Mouse (Mus musculus) NIH3T3 (cell line): ENCODE data around the gene Xxylt1.

Source experiments
- DNase-seq: peaks from one replicate; pipeline ENCODE4 v3.0.0-alpha.2; 2012; ENCODE audit warnings: low read depth

Gene Xxylt1

GRCm38 (mm10) chr16:31081125-31081664, at the start of gene Xxylt1:
Gene Xxylt1 (minus strand): TSS chr16:31081432.
- DNase-seq: peak; percentile 98

DNA sequence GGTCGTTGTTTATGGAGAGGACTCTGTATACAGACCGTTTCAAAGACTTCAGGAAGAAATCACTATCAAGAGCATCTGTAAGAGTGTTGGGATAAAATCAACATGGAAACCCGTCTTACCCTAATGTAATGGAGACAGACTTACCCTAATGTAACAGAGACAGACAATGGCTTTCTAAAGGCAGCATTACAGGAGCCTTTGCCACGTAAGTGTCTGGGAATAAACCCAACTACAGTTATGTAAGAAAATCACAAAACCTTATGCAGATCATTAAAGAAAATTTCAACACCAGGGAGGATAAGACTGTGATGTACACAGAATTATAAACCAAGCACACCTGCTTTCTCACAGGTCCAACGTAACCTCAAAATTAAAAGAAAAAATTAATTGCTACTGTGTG, 46.9 kb upstream of the Xxylt1 start:
- no peak for DNase-seq

DNA sequence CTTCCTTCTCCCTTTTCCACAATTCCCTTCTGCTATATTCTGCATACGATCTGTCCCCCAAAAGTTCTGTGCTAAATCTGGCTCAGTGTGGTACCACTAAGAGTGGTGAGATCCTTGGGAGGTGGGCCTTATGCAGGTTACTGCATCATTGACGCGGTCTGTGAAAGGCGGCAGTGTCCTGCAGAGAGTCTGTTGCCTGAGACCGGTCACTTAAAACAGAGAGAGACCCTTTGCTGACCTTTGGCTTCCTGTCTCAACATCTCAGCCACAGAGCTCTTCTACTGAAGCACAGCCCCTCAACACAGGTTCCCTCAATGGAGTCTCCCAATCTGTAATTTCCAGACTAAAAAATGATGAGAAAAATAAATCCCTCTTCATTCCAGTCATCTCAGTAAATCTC, 43.8 kb upstream of the Xxylt1 start:
- DNase-seq: no peak

GRCm38 (mm10) chr16:31121612-31122011, 40.4 kb upstream of the Xxylt1 start:
- DNase-seq: no peak

- DNase-seq: peak; percentile 32
Observed at GRCm38 (mm10) chr16:31113596-31113995, 32.4 kb upstream of the Xxylt1 start.

DNA sequence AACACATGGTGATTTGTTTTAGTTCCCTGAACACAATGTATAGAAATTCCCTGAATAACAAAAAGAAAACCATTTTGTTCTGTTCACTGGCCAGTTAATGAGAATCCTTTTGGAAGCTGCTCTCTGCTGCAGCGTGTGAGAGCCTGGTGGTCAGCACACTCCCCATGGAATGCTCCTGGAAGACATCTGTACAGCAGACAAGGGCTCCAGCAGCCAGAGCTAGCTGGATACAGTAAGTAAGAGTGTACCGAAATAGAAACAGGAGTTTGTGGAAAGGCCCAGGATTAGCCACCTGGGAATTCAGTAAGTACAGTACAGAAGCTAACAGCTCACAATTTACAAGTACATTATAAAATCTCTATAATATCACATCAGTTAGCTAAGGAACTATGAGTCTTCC, 20.1 kb upstream of the Xxylt1 start:
- no peak for DNase-seq

- no peak for DNase-seq
Observed at GRCm38 (mm10) chr16:31099906-31100305, 18.7 kb upstream of the Xxylt1 start.

GRCm38 (mm10) chr16:31094036-31094435, 12.8 kb upstream of the Xxylt1 start:
- DNase-seq: no peak

GRCm38 (mm10) chr16:31093186-31093585, 12.0 kb upstream of the Xxylt1 start:
- DNase-seq: no peak

- no peak for DNase-seq
Observed at GRCm38 (mm10) chr16:31081891-31082290, 659 bp upstream of the Xxylt1 start.

DNA sequence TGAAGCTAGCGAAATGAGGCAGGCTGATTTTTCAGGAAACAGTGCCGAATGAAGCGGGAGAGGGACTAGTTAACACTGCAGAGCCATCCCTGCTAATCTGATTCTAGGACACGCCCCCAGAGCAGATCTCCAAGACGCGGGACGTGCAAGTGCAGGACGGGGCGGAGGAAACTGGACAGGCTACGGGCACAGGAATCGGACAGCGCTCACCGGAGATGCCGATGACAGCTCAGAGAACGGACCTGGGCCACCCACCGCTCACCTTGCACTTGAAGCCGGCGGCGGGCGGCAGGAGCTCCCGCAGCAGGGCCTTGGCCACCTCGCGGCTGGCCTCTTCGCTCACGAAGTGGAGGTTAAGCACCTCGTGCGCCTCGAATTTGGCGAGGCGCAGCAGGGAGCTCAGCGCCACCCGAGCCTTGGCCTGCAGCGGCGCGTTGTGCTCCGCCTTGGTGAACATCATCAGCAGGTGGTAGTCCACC, 620 bp downstream of the Xxylt1 start:
- peak; percentile 84 for DNase-seq

DNA sequence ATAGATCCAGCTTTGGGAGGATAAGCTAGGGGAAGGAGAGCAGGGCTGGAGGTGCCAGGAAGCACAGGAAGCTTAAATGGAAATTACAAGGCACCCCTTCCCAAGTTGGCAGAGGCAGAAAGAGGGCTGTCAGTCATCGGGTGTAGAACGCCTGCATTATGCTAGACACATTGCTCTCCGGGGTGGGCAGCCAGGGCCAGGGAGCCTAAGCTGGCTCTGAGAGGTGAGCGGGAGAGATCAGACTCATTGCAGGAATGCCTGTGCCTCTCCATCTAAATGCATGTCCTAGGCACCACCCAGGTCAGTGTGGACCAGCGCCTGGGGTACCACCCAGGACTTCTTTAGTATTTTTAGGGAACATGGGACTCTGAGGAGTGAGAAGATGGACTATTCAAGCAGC, 3.8 kb downstream of the Xxylt1 start:
- DNase-seq: no peak

GRCm38 (mm10) chr16:31076436-31076835, 4.8 kb downstream of the Xxylt1 start:
- peak; percentile 69 for DNase-seq

DNA sequence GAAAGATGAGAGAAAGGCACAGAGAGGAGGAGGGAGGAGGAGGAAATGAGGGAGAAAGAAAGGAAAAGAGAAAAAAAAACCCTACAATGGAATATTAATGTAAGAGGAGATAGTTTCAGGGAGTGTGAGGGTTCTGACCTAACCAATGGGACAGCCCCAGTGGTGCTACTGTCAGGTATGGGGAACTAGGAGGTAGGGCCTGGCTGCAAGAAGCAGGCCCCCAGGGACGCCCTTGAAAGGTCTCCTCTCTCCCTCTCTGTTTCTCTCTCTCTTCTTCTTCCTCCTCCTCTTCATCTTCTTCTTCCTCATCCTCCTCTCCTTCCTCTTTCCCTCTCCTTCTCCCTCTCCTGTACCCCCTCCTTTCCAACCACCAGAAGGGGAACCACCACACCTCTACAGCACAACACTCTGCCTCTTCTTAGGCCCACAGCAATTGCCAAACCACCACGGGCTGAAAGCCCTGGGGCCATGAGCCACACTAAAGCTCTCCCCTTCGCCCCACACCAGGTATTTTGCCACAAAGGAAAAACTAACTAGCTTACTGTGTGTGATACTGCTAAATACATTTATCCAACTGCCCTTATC, 6.8 kb downstream of the Xxylt1 start:
- no peak for DNase-seq

GRCm38 (mm10) chr16:31071731-31072130, 9.5 kb downstream of the Xxylt1 start:
- DNase-seq: no peak

- DNase-seq: peak; percentile 90
Observed at GRCm38 (mm10) chr16:31070358-31071133, 10.7 kb downstream of the Xxylt1 start.

- no peak for DNase-seq
Observed at GRCm38 (mm10) chr16:31069211-31070166, 11.7 kb downstream of the Xxylt1 start.

DNA sequence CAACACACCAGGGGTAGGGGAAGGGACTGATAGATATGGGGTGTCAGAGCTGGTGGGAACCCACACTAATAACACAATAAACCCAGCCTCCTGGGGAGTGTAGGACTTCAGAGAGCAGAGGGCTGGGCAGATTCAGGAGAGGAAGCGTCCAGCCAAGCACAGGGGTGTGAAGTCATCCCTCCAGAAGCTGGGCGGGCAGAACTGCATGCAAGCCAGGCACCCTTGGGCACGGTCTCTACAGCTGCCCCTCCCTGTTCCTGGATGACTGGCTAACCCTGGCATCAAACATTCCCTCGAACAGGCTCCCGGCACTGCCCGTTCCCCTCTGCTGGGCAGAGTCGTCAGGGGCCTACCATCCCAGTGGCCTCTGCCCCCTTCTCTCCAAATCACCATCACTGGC, 13.0 kb downstream of the Xxylt1 start:
- DNase-seq: no peak

- DNase-seq: no peak
Observed at GRCm38 (mm10) chr16:31066344-31067098, 14.7 kb downstream of the Xxylt1 start.

DNA sequence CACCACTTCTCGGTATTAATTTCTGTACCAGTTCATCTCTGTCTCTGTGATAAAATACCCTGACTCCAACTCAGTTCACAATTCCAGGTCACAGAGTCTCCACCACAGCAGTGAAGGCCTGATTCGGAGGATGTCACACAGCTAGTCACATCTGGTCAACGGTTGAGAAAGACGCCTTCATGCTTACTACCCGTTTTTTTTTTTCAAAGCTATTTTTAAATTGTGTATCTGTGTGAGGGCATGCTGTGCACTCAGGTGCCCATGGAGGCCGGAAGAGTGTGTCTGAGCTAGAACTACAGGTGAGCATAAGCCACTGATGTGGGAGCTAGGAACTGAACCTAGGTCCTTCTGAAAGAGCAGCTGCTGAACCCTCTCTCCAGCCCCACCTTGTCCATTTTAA, 16.4 kb downstream of the Xxylt1 start:
- DNase-seq: no peak

DNA sequence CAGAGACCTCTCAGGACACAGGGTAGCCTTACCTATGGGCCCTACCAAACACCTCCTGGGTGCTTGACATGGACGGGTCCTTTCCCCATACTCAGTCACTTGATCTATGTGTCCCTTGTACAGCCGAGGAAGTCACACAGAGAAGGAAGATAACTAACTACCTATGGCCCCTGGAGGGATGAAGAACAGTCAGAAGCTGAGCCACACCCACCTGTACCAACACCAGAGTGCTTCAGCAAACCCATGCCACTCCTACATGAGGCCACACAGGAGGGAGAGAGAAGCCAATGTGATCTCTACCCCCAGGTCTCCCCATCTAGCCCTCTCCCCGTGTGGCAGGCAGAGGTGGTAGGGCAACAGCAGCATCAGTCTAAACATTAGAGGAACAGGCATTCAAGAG, 18.3 kb downstream of the Xxylt1 start:
- no peak for DNase-seq
